Mouse (Mus musculus) embryonic fibroblast, embryonic 13.5 days (primary cell): Measurements from ENCODE around the gene Usf3. TPM values are rescaled to one million over a fixed set of nuclear protein-coding genes. Genes with fewer than 3 reads are reported as not detected.

Experiments
- H3K27ac ChIP-seq: 2 replicates; pipeline ENCODE4 v1.5.1; 2012; ENCODE audit warnings: low read length, control low read depth, inconsistent platforms; ENCODE audit not compliant: insufficient read depth
- H3K4me1 ChIP-seq: 2 replicates; pipeline ENCODE4 v1.6.1; 2011; ENCODE audit warnings: low read length; ENCODE audit not compliant: control insufficient read depth, insufficient read depth
- H3K4me3 ChIP-seq: 2 replicates; pipeline ENCODE4 v1.5.1; 2011; ENCODE audit warnings: mild to moderate bottlenecking, control low read depth, low read length; ENCODE audit not compliant: insufficient read depth
- CTCF ChIP-seq: IDR thresholded peaks from 2 replicates; pipeline ENCODE4 v1.5.1; 2011; ENCODE audit warnings: mild to moderate bottlenecking, control low read depth, low read length, moderate library complexity, borderline replicate concordance; ENCODE audit not compliant: insufficient read depth
- POLR2A ChIP-seq: IDR thresholded peaks from 2 replicates; pipeline ENCODE4 v1.6.1; 2011; ENCODE audit warnings: low read depth, mild to moderate bottlenecking, control low read depth, low read length, moderate library complexity
- polyA plus RNA-seq: library from polyadenylated mRNA; stranded (reverse); fragments of >200 nt; gene quantifications from 2 replicates; pipeline ENCODE4 v1.2.4, GENCODE M21; 2011; ENCODE audit warnings: low read depth; ENCODE audit not compliant: missing spikeins, insufficient read length

Usf3 gene
- polyA plus RNA-seq, result 15.4 and 15.8 TPM in 2 replicates

DNA sequence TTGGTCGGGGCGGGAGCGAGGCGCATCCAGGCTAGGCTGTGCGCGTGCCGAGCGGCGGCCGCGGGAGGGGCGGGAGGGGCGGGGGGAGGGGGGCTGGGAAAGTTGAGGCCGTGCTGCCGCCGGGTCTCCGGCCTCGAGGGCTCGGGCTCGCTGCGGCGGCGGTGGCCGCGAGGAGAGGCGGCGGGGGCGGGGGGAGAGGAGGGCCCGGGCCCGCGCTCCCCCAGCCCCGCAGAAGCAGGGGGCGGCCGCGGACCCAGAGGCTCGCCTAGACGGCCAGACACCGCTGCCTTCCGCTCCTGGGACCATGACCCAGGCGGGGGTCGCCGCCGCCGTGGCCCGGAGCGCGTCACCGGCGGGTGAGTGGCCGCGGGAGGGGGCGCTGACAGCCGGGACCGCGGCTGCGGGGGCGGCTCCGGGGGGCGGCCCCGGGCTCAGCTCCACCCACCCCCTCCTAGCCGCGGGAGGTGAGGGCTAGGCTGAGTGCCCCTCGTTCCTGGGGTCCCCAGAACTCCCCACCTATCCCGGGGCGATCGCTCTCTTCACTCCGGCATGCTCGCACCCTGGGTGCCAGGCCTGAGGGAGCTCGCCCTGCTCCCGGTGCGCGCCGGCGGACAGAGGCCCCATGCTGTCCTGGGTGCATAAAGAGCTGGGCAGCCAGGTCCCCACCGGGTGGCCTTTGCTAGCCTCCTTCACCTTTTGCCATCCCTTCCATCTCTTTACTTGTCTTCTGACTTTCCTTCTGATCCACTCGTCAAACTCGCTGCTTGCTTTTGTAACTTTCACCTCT lies at the start of gene Usf3:
TSS of gene Usf3 (plus strand) at position 92 of the 787 bp plus-strand sequence.
- Histone ChIP-seq H3K27ac (peak within 1 kb of the TSS; percentile 90), H3K4me3 (peak within 1 kb of the TSS; percentile 97), H3K4me1 (no peaks in the 10 kb centered on the region)
- no peak; the same call in none of the 2 replicates for TF ChIP-seq POLR2A
- no peak for TF ChIP-seq CTCF

DNA sequence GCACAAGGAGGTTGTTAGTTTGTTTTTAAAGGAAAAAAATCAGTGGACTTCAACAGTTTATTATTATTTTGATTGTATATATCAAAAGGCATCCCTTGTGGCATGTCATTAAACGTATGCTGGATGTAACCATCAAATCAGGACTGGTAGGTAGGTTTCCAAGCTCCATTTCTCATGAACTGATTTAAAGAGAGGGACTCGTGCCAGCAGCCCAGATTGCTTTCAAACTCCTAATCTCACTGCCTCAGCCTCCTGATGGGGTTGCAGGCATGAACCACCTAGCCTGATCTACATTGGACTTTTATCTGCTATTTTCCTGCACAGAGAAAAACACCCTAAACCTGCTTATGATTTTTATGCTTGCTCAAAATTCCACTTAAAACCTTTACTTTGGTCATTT lies 49.3 kb upstream of the Usf3 start:
- H3K27ac ChIP-seq, result 0 out of 2 replicates have a peak overlapping the region, but pooled peaks have one; percentile 24
- peaks cover 7% of the 10 kb centered on the region for H3K4me1 ChIP-seq
- H3K4me3 ChIP-seq, result no peak overlapping the region
- TF ChIP-seq POLR2A, result no peak
- TF ChIP-seq CTCF, result no peak

DNA sequence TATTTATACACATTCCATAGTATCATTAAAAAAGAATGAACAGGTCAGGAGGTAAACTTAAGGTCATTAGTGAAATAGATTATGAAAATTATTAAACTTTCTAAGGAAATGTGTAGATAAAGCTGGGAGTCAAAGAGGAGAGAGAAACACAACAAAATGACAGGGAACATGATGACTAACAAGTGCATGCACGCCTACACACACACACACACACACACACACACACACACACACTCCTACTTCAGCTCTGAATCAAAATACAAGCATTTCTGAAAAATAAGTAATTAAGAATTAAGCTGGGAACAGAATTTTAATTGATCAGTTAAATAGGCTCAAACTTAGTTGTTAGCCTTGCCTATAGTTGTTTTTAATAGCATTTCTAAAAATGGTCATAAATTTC lies 48.3 kb upstream of the Usf3 start:
- H3K4me3 ChIP-seq, result no peak overlapping the region
- TF ChIP-seq POLR2A (no peak), CTCF (no peak)
- peaks cover 7% of the 10 kb centered on the region for H3K4me1 ChIP-seq
- no peak overlapping the region for H3K27ac ChIP-seq

GRCm38 (mm10) chr16:44125436-44125835 lies 47.6 kb upstream of the Usf3 start:
- Histone ChIP-seq H3K4me3 (no peak overlapping the region), H3K4me1 (peaks cover 7% of the 10 kb centered on the region), H3K27ac (no peak overlapping the region)
- TF ChIP-seq CTCF (no peak), POLR2A (no peak)

DNA sequence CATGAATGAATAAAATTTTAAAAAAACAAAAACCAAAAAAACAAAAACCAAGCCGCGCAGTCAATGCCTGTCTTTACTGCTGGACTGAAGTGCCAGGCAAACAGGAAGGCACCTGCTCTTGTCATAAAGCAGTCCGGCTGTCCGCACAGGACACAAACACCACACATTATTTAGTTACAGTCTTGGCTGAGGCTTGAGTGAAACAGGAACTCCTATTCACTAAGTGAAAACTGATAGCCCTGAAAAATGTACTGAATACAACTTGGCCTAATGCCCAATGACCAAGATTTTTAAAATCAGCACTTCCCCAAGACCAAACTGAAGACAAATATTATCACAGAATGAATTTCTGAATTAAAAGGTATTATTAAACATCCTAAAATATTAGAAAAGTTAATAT lies 46.6 kb upstream of the Usf3 start:
- Histone ChIP-seq H3K27ac (no peak overlapping the region), H3K4me3 (no peak overlapping the region), H3K4me1 (peaks cover 7% of the 10 kb centered on the region)
- TF ChIP-seq CTCF (no peak), POLR2A (no peak)

DNA sequence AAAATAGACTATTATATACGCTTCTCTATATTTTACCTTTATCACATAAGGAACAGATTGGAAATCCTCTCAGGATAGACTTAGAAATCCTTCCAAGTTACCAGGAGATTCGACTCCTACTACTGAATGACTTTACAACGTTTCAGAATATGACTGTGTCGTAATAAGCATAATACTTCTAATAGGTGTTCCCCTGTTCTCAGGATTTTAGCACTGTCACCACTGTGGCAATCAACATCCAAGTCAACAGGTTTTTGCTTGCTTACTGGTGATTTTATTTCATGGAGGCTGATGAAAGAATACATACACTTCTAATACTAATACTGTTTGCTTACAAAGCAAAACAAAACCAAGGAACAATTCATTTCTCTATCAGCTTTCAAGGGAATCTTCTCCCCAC lies 40.7 kb upstream of the Usf3 start:
- Histone ChIP-seq H3K27ac (no peak overlapping the region), H3K4me3 (no peak overlapping the region), H3K4me1 (peaks cover 4% of the 10 kb centered on the region)
- TF ChIP-seq CTCF (no peak), POLR2A (no peak)

GRCm38 (mm10) chr16:44133187-44133586 lies 39.9 kb upstream of the Usf3 start:
- no peak for TF ChIP-seq CTCF
- no peak for TF ChIP-seq POLR2A
- Histone ChIP-seq H3K4me1 (peaks cover 4% of the 10 kb centered on the region), H3K4me3 (no peak overlapping the region), H3K27ac (no peak overlapping the region)

- no peak overlapping the region for H3K4me3 ChIP-seq
- TF ChIP-seq POLR2A, result no peak; the same call in 1 of the 2 replicates
- no peak for TF ChIP-seq CTCF
- peak overlapping the region; percentile 74 for H3K27ac ChIP-seq
- H3K4me1 ChIP-seq, result peaks cover 4% of the 10 kb centered on the region
Measured at GRCm38 (mm10) chr16:44136511-44137021, 36.5 kb upstream of the Usf3 start.

- Histone ChIP-seq H3K4me1 (peaks cover 4% of the 10 kb centered on the region), H3K4me3 (peak overlapping the region; percentile 80), H3K27ac (peak overlapping the region; percentile 100)
- TF ChIP-seq POLR2A (peak; percentile 92), CTCF (no peak)
Measured at GRCm38 (mm10) chr16:44138377-44138978, 34.6 kb upstream of the Usf3 start.

- H3K27ac ChIP-seq, result peak overlapping the region; percentile 100
- TF ChIP-seq CTCF, result no peak
- TF ChIP-seq POLR2A, result no peak
- peaks cover 4% of the 10 kb centered on the region for H3K4me1 ChIP-seq
- H3K4me3 ChIP-seq, result peak overlapping the region; percentile 80
Measured at GRCm38 (mm10) chr16:44138979-44139535, 34.0 kb upstream of the Usf3 start.
